Mouse (Mus musculus) stomach, embryonic 16.5 days (tissue): ENCODE data around the gene Syn2. TPM values are rescaled to one million over a fixed set of nuclear protein-coding genes. Genes with fewer than 3 reads are reported as not detected.

Experiments used
- ATAC-seq: fragments of 200-750 bp; cut with Nextera tagmentation; 2 replicates; pipeline ENCODE4 v1.8.0; 2017; ENCODE audit warnings: moderate number of reproducible peaks, moderate TSS enrichment; ENCODE audit not compliant: insufficient read depth, low FRiP score
- H3K27ac ChIP-seq: fragments of 300-500 bp; sonication (generic); 2 replicates; pipeline ENCODE4 v1.5.1; 2014; ENCODE audit warnings: low read length
- H3K27me3 ChIP-seq: fragments of 300-500 bp; sonication (generic); 2 replicates; pipeline ENCODE4 v1.6.1; 2014; ENCODE audit warnings: low read length, control low read depth, mixed read lengths; ENCODE audit not compliant: control insufficient read depth, insufficient read depth
- H3K36me3 ChIP-seq: fragments of 300-500 bp; sonication (generic); 2 replicates; pipeline ENCODE4 v1.6.1; 2014; ENCODE audit warnings: low read length; ENCODE audit not compliant: control insufficient read depth, insufficient read depth
- H3K4me1 ChIP-seq: fragments of 300-500 bp; sonication (generic); 2 replicates; pipeline ENCODE4 v1.6.1; 2014; ENCODE audit warnings: low read length, control low read depth, mixed read lengths; ENCODE audit not compliant: control insufficient read depth, insufficient read depth
- H3K4me2 ChIP-seq: fragments of 300-500 bp; sonication (generic); 2 replicates; pipeline ENCODE4 v1.6.1; 2014; ENCODE audit warnings: low read depth, low read length, mixed read lengths
- H3K4me3 ChIP-seq: fragments of 300-500 bp; sonication (generic); replicated peaks from 2 replicates; pipeline ENCODE4 v1.5.1; 2014; ENCODE audit warnings: mild to moderate bottlenecking, low read length
- H3K9ac ChIP-seq: fragments of 300-500 bp; sonication (generic); 2 replicates; pipeline ENCODE4 v1.6.1; 2014; ENCODE audit warnings: low read length
- H3K9me3 ChIP-seq: fragments of 300-500 bp; sonication (generic); replicated peaks from 2 replicates; pipeline ENCODE4 v1.6.1; 2016; ENCODE audit warnings: low read length, control low read depth; ENCODE audit not compliant: control insufficient read depth
- WGBS: fragments of 180-500 bp; shearing (Covaris S2); extraction: QIAGEN DNeasy Blood & Tissue Kit; methylation state at CpG from one replicate; pipeline ENCODE4 v1.1.7; 2014; 5-methylcytosine and 5-hydroxymethylcytosine counted together
- polyA plus RNA-seq: library from polyadenylated mRNA; unstranded; fragments of >200 nt; fragmentation: Nextera tagmentation; extraction: Ambion mirVana; gene quantifications from 2 replicates; pipeline ENCODE4 v1.2.1, GENCODE M21; 2015

Syn2 gene
- polyA plus RNA-seq, 1 experiment from 2014 or later, result 2.2 TPM

DNA sequence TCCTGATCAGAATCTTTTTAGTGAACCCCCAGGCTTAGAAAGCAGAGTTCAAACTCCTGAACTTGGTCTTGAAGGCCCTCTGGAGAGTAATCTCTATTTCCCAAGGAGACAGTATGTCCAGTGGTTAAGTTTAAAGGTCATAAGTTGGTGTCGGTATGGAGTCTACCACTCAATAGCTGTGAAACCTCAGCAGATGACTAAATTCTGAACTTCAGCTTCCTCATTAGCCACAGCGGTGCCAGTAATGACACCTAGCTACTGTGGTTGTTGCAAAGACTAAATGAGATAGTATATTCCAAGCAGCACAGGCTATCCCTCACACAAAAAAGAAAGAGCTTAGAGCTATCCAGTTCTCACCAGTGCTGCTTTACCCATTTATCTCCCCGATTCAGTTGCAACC, 153.5 kb downstream of the Syn2 start:
- no peaks in the 10 kb centered on the region for H3K4me1 ChIP-seq
- no peaks in the 10 kb centered on the region for H3K36me3 ChIP-seq
- WGBS, result 85% methylated on average over 3 of the region's 3 CpGs
- H3K9ac ChIP-seq, result no peak overlapping the region
- no peaks in the 10 kb centered on the region for H3K27me3 ChIP-seq
- H3K9me3 ChIP-seq, result no peaks in the 10 kb centered on the region
- no peak for ATAC-seq
- H3K4me2 ChIP-seq, result no peak overlapping the region
- H3K4me3 ChIP-seq, result no peak overlapping the region
- no peak overlapping the region for H3K27ac ChIP-seq

DNA sequence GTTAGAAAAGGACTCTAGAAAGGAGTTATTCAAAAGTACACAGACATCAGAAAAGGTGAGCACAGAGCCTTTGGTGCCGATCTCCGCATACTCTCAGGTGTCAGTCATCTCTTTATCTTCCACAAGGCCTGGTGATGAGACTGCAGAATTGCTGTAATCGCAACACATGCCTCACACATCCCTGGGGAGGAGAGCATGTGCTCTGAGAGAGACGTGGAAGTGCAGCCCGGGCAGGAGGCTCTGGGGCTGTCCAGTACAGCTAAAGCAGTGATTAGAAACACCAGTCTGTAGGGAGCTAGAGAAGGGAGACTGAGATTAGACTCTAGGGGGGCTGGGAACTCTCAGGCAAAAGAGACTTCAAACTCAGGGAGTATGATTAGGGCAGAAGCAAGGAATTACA, 155.9 kb downstream of the Syn2 start:
- Histone ChIP-seq H3K9ac (no peak overlapping the region), H3K36me3 (no peaks in the 10 kb centered on the region), H3K4me3 (no peak overlapping the region), H3K27me3 (no peaks in the 10 kb centered on the region), H3K4me1 (no peaks in the 10 kb centered on the region), H3K27ac (no peak overlapping the region), H3K4me2 (no peak overlapping the region), H3K9me3 (no peaks in the 10 kb centered on the region)
- 75% methylated on average over 5 of the region's 5 CpGs for WGBS
- ATAC-seq, result no peak

GRCm38 (mm10) chr6:115291068-115291467, 156.4 kb downstream of the Syn2 start:
- Histone ChIP-seq H3K4me1 (no peaks in the 10 kb centered on the region), H3K27me3 (no peaks in the 10 kb centered on the region), H3K4me2 (no peak overlapping the region), H3K27ac (no peak overlapping the region), H3K36me3 (no peaks in the 10 kb centered on the region), H3K9ac (no peak overlapping the region), H3K9me3 (no peaks in the 10 kb centered on the region), H3K4me3 (no peak overlapping the region)
- no peak for ATAC-seq
- 88% methylated on average over 2 of the region's 2 CpGs for WGBS

DNA sequence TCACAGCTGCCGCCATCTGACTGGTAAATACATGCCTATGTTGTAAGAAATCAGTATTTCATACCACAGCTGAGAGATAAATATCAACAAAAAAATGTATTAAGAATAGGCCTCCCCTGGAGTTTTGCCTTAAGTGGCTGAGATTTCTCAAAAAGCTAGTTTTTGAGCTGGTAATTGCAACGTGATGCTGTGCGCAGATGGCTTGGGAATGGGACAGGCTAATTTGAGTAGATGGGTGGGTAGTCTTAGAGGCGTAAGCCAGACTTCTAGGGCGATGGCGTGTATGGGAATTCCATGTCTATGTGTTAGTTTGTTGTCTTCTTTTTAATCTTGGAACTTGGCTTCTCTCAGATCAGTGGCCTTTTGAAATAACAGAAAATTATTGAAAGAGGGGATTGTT, 157.1 kb downstream of the Syn2 start:
- 87% methylated on average over 6 of the region's 6 CpGs for WGBS
- Histone ChIP-seq H3K9ac (no peak overlapping the region), H3K4me1 (no peaks in the 10 kb centered on the region), H3K36me3 (no peaks in the 10 kb centered on the region), H3K4me2 (no peak overlapping the region), H3K27ac (no peak overlapping the region), H3K4me3 (no peak overlapping the region), H3K27me3 (no peaks in the 10 kb centered on the region), H3K9me3 (no peaks in the 10 kb centered on the region)
- ATAC-seq, result no peak

GRCm38 (mm10) chr6:115292621-115293020, 157.9 kb downstream of the Syn2 start:
- no peak overlapping the region for H3K9ac ChIP-seq
- ATAC-seq, result no peak
- H3K4me2 ChIP-seq, result no peak overlapping the region
- H3K4me1 ChIP-seq, result no peaks in the 10 kb centered on the region
- no peaks in the 10 kb centered on the region for H3K9me3 ChIP-seq
- H3K27me3 ChIP-seq, result no peaks in the 10 kb centered on the region
- no peak overlapping the region for H3K27ac ChIP-seq
- WGBS, result 49% methylated on average over 6 of the region's 6 CpGs
- H3K36me3 ChIP-seq, result no peaks in the 10 kb centered on the region
- no peak overlapping the region for H3K4me3 ChIP-seq

DNA sequence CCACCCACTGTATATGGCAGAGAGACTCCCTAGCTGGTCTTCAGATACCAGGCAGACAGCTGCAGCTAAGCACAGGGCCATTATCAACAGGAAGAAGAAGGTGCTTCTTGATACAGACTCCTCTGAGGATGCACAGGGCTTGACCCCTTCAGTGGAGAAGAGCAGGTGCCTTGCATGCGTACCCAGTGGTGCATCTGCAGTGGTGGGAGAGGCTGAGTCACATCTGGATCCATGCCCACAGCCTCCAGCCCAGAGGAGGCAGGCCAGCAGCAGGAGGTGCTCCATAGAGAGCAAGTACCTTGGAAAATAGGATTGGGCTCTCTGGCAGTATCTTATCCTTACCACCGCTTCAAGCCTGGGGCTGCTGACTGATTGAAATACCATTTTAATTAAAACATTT, 159.2 kb downstream of the Syn2 start:
- H3K27me3 ChIP-seq, result no peaks in the 10 kb centered on the region
- no peak overlapping the region for H3K4me3 ChIP-seq
- no peaks in the 10 kb centered on the region for H3K9me3 ChIP-seq
- 75% methylated on average over 2 of the region's 2 CpGs for WGBS
- no peak overlapping the region for H3K27ac ChIP-seq
- no peaks in the 10 kb centered on the region for H3K4me1 ChIP-seq
- no peak overlapping the region for H3K4me2 ChIP-seq
- ATAC-seq, result no peak
- H3K9ac ChIP-seq, result no peak overlapping the region
- no peaks in the 10 kb centered on the region for H3K36me3 ChIP-seq

DNA sequence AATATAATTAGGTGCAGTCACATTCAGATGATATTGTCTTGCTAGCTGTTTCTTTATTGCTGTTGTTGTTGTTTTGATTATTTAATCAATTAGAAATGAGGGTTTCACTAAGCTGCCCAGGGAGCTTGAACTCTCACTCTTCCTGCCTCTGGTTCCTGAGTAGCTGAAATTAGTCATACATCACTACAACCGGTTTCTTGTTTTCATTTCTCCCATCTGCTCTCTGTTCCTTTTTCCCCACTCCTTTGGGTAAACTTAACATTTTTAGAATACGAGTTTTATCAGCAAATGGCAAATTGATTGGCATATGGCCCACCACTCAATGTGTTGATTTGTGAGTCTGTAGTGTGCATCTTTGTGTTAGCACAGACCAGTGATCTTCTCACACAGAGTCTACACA, 172.4 kb downstream of the Syn2 start:
- Histone ChIP-seq H3K4me3 (no peak overlapping the region), H3K9me3 (no peaks in the 10 kb centered on the region), H3K4me1 (no peaks in the 10 kb centered on the region), H3K27me3 (no peaks in the 10 kb centered on the region), H3K36me3 (no peaks in the 10 kb centered on the region), H3K4me2 (no peak overlapping the region), H3K27ac (no peak overlapping the region), H3K9ac (no peak overlapping the region)
- no peak for ATAC-seq
- WGBS, result 46% methylated on average over 2 of the region's 2 CpGs

DNA sequence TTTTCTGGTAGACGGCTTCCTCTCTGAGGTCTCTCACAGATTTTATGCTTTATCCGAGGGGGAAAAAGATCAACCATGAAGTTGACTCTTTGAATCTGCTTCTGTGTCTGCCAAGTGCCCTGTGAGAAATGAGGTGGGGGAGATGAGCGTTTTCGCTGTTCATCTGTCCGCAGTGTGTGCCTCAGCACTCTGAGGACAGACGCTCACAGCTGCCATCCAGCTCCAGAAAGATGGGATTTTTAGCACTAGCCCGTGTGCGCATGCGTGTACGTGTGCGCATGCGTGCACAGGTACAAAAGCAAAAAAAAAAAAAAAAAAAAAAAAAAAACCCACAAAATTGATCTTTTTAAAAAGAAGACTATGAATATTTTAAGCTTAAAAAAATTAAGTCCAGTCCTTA, 178.1 kb downstream of the Syn2 start:
- Histone ChIP-seq H3K27ac (no peak overlapping the region), H3K9ac (no peak overlapping the region; the same call in 1 of the 2 replicates), H3K4me1 (peaks cover 8% of the 10 kb centered on the region), H3K4me2 (peak overlapping the region; percentile 36), H3K27me3 (no peaks in the 10 kb centered on the region), H3K36me3 (no peaks in the 10 kb centered on the region), H3K4me3 (no peak overlapping the region), H3K9me3 (no peaks in the 10 kb centered on the region)
- WGBS, result 61% methylated on average over 12 of the region's 12 CpGs
- no peak for ATAC-seq

GRCm38 (mm10) chr6:115313235-115313738, 178.6 kb downstream of the Syn2 start:
- Histone ChIP-seq H3K4me1 (peaks cover 8% of the 10 kb centered on the region), H3K27me3 (no peaks in the 10 kb centered on the region), H3K4me3 (no peak overlapping the region), H3K4me2 (no peak overlapping the region), H3K9ac (no peak overlapping the region), H3K9me3 (no peaks in the 10 kb centered on the region), H3K36me3 (no peaks in the 10 kb centered on the region), H3K27ac (peak overlapping the region; percentile 38; the same call in 1 of the 2 replicates)
- 53% methylated on average over 9 of the region's 9 CpGs for WGBS
- ATAC-seq, result peak; percentile 57; the same call in 1 of the 2 replicates

GRCm38 (mm10) chr6:115313910-115314309, 179.2 kb downstream of the Syn2 start:
- ATAC-seq, result no peak
- Histone ChIP-seq H3K4me1 (peaks cover 9% of the 10 kb centered on the region), H3K9me3 (no peaks in the 10 kb centered on the region), H3K9ac (no peak overlapping the region), H3K27ac (no peak overlapping the region), H3K36me3 (no peaks in the 10 kb centered on the region), H3K27me3 (no peaks in the 10 kb centered on the region), H3K4me3 (no peak overlapping the region), H3K4me2 (no peak overlapping the region)
- WGBS, result 33% methylated on average over 7 of the region's 7 CpGs
